In the genomic region with DNA sequence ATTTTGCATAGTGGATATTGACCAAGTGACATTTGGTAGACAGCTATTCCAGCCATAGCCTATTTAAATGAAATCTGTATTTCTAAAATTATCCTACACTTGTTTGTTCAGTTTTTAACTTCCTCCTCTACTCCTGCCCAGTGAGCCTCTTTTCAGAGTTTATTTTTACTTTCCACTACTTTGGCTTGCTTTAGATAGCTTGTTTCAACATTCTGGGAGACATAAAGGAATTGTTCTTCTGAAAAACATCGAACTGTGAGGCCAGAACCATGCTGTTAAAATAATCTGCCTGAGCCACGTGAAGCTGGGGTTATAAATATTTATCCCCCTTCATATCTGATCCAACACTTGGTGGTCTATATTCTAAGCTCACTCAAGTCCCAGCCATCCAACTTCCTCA, we compare ENCODE assay signal across 23 mouse cellular contexts.
"Had no signal": no experiment of that assay in that cellular context is flagged by ENCODE, and none has a peak within 500 bp of the region (broad histone marks: within the 10 kb centered on the region; RNA-seq: fewer than 3 reads in every experiment).

No protein-coding gene starts in this region.

- H3K27ac ChIP-seq: heart, adult 2 months; hindbrain, embryonic 10.5 days; hindbrain, embryonic 13.5 days; hindbrain, embryonic 15.5 days; hindbrain, postnatal 0 days; layer of hippocampus, adult 2 months; limb, embryonic 10.5 days; limb, embryonic 12.5 days; liver, embryonic 13.5 days had no signal

- DNase-seq: gastrocnemius, postnatal 14 days; gastrocnemius, postnatal 36 days; heart, adult 11 months; heart, adult 2 months; heart, postnatal 10 days; heart, postnatal 4 days; kidney, adult 11 months; kidney, adult 8-10 months; kidney, postnatal 10 days; kidney, postnatal 25 days; kidney, postnatal 4 days; liver; liver, embryonic 13.5 days had no signal

- ATAC-seq: hindbrain, postnatal 0 days; intestine, embryonic 16.5 days had no signal

- H3K9ac ChIP-seq: heart, embryonic 12.5 days; hindbrain, embryonic 13.5 days; hindbrain, embryonic 15.5 days; limb, embryonic 12.5 days; liver, embryonic 13.5 days had no signal

- H3K4me2 ChIP-seq: heart, embryonic 12.5 days; hindbrain, embryonic 13.5 days; hindbrain, embryonic 15.5 days; limb, embryonic 12.5 days; liver, embryonic 11.5 days; liver, embryonic 13.5 days had no signal

- H3K9me3 ChIP-seq: heart, embryonic 12.5 days; hindbrain, embryonic 10.5 days; hindbrain, embryonic 13.5 days; hindbrain, embryonic 15.5 days; limb, embryonic 10.5 days; limb, embryonic 12.5 days; liver, embryonic 13.5 days had no signal

- H3K4me3 ChIP-seq: heart, adult 2 months; heart, embryonic 12.5 days; hindbrain, embryonic 10.5 days; hindbrain, embryonic 13.5 days; hindbrain, embryonic 15.5 days; layer of hippocampus, adult 2 months; limb, embryonic 10.5 days; limb, embryonic 12.5 days; liver, embryonic 13.5 days had no signal

- H3K4me1 ChIP-seq: heart, embryonic 12.5 days; hindbrain, embryonic 10.5 days; hindbrain, embryonic 13.5 days; hindbrain, embryonic 15.5 days; limb, embryonic 10.5 days; limb, embryonic 12.5 days; liver, embryonic 13.5 days had no signal

- H3K36me3 ChIP-seq: heart, embryonic 12.5 days; hindbrain, embryonic 10.5 days; hindbrain, embryonic 13.5 days; hindbrain, embryonic 15.5 days; limb, embryonic 10.5 days; limb, embryonic 12.5 days; liver, embryonic 13.5 days had no signal

- H3K27me3 ChIP-seq: heart, embryonic 12.5 days; hindbrain, embryonic 13.5 days; hindbrain, embryonic 15.5 days; limb, embryonic 12.5 days; liver, embryonic 13.5 days had no signal
